Mouse (Mus musculus) heart, embryonic 14.5 days (tissue): Measurements from ENCODE around the gene Dock6. TPM values are rescaled to one million over a fixed set of nuclear protein-coding genes. Genes with fewer than 3 reads are reported as not detected.
A peak's percentile ranks its signal among the peaks of the same experiment; 100 is the strongest.
"Not testable (repeated sequence)": the region's sequence is repeated elsewhere in the genome, so short reads cannot be mapped to it uniquely, and the experiment has no call there.

ENCODE experiments used
- ATAC-seq: fragments of 200-750 bp; cut with Nextera tagmentation; 2 replicates; pipeline ENCODE4 v1.8.0; 2017; ENCODE audit warnings: low read depth, moderate TSS enrichment; ENCODE audit not compliant: insufficient number of reproducible peaks, insufficient read depth, low FRiP score
- H3K27ac ChIP-seq, 2 experiments: fragments of 200-500 bp in 1 of 2; fragments of 300-500 bp in 1 of 2; sonication (generic) in 1 of 2; replicated peaks in 1 of 2; 2 replicates each; pipeline ENCODE4 v1.5.1; 2012 to 2014; ENCODE audit warnings: low read depth in 2 of 2, low read length in 2 of 2, control low read depth in 1 of 2, mild to moderate bottlenecking in 1 of 2, mixed read lengths in 1 of 2; ENCODE audit not compliant: control insufficient read depth in 1 of 2, insufficient read depth in 1 of 2
- H3K27me3 ChIP-seq: fragments of 300-500 bp; sonication (generic); 2 replicates; pipeline ENCODE4 v1.6.1; 2014; ENCODE audit warnings: mild to moderate bottlenecking, low read length, control low read depth; ENCODE audit not compliant: control insufficient read depth, insufficient read depth
- H3K36me3 ChIP-seq: fragments of 300-500 bp; sonication (generic); 2 replicates; pipeline ENCODE4 v1.6.1; 2014; ENCODE audit warnings: mild to moderate bottlenecking, control low read depth, low read length, mixed read lengths; ENCODE audit not compliant: control insufficient read depth, insufficient read depth
- H3K4me1 ChIP-seq, 2 experiments: fragments of 200-500 bp in 1 of 2; fragments of 300-500 bp in 1 of 2; sonication (generic) in 1 of 2; 2 replicates each; pipeline ENCODE4 v1.6.1; 2012 to 2014; ENCODE audit warnings: low read length in 2 of 2, control low read depth in 1 of 2, mixed read lengths in 1 of 2; ENCODE audit not compliant: control insufficient read depth in 2 of 2, insufficient read depth in 2 of 2
- H3K4me2 ChIP-seq: fragments of 300-500 bp; sonication (generic); 2 replicates; pipeline ENCODE4 v1.6.1; 2014; ENCODE audit warnings: mild to moderate bottlenecking, low read length
- H3K4me3 ChIP-seq, 2 experiments: fragments of 200-500 bp in 1 of 2; fragments of 300-500 bp in 1 of 2; sonication (generic) in 1 of 2; 2 replicates each; pipeline ENCODE4 v1.5.1; 2012 to 2014; ENCODE audit warnings: low read length in 2 of 2, mild to moderate bottlenecking in 2 of 2, control low read depth in 1 of 2, low read depth in 1 of 2, moderate library complexity in 1 of 2; ENCODE audit not compliant: control insufficient read depth in 1 of 2, insufficient read depth in 1 of 2
- H3K9ac ChIP-seq: fragments of 300-500 bp; sonication (generic); 2 replicates; pipeline ENCODE4 v1.6.1; 2014; ENCODE audit warnings: mild to moderate bottlenecking, low read length
- H3K9me3 ChIP-seq: fragments of 300-500 bp; sonication (generic); 2 replicates; pipeline ENCODE4 v1.6.1; 2016; ENCODE audit warnings: low read length, control low read depth; ENCODE audit not compliant: control insufficient read depth
- WGBS: fragments of 180-500 bp; shearing (Covaris S2); extraction: QIAGEN DNeasy Blood & Tissue Kit; methylation state at CpG from one replicate; pipeline ENCODE4 v1.1.7; 2014; 5-methylcytosine and 5-hydroxymethylcytosine counted together
- polyA plus RNA-seq: library from polyadenylated mRNA; unstranded; fragments of >200 nt; fragmentation: Nextera tagmentation; extraction: Ambion mirVana; gene quantifications from 2 replicates; pipeline ENCODE4 v1.2.1, GENCODE M21; 2014

The Dock6 gene
- polyA plus RNA-seq, 1 experiment from 2014 or later: 44.5 TPM

- Histone ChIP-seq H3K36me3 (peaks cover 60% of the 10 kb centered on the region), H3K27me3 (no peaks in the 10 kb centered on the region), H3K4me2 (peak overlapping the region; percentile 70), H3K27ac (peak overlapping the region; percentile 93 to 96), H3K4me3 (peak overlapping the region; percentile 90 to 93), H3K4me1 (peaks cover 11 to 33% of the 10 kb centered on the region in 2 experiments), H3K9me3 (no peaks in the 10 kb centered on the region), H3K9ac (peak overlapping the region; percentile 96)
- WGBS: 0% methylated on average over 26 of the region's 26 CpGs
- ATAC-seq: peak; percentile 68
These were observed 54.5 kb downstream of the Dock6 start for GRCm38 (mm10) chr9:21797921-21798344.

DNA sequence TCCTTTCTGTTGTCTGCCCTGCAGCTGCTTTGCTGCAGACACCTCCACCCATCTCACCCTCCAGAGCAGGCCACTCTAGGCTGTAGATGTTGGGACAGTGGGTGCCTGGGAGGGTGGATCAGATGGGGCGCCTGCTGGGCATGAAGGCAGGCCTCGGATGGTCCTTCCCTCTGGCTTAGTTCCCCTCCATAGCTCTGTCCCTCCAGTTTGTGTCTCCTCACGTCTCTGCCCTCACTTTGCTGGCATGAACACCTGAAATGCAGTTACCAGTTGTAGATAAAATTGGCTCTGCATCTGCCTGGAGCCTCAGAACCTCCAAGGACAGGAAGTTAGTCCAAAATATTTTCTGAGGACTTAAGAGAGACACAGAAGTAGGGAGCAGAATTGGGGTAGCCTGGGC is 55.5 kb downstream of the Dock6 start:
- Histone ChIP-seq H3K4me2 (peak overlapping the region; percentile 70), H3K4me3 (peak overlapping the region; percentile 90 to 93; a peak in 3 of 4 replicates), H3K9me3 (no peaks in the 10 kb centered on the region), H3K27me3 (no peaks in the 10 kb centered on the region), H3K9ac (peak overlapping the region; percentile 96), H3K36me3 (peaks cover 61% of the 10 kb centered on the region), H3K4me1 (peaks cover 19 to 43% of the 10 kb centered on the region in 2 experiments), H3K27ac (peak overlapping the region; percentile 54 to 96; a peak in 3 of 4 replicates)
- ATAC-seq: no peak
- WGBS: 54% methylated on average over 3 of the region's 3 CpGs

GRCm38 (mm10) chr9:21796259-21796658 is 56.2 kb downstream of the Dock6 start:
- H3K4me1 ChIP-seq: peaks cover 25 to 50% of the 10 kb centered on the region in 2 experiments
- no peak for ATAC-seq

DNA sequence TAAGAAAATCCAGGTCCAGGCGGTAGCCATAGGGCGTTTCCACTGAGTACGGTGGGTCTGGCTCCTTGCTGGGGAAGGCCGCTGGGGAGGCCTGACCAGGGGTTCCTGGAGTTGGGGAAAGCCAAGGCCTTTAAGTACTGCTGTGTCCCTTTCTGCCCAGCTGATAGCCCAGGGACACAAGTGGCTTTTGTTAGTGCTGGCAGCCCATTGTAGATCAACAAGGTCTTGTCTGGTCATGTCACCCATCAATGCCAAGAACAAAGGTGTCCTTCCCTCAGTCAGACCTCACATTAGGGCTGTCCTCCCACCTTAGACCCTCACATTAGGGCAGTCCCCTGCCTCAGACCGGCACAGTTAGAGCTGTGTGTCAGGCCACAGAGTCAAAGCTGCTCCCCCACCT is 56.9 kb downstream of the Dock6 start:
- H3K27me3 ChIP-seq: no peaks in the 10 kb centered on the region
- H3K9me3 ChIP-seq: no peaks in the 10 kb centered on the region
- WGBS: 74% methylated on average over 5 of the region's 5 CpGs
- H3K4me2 ChIP-seq: peak overlapping the region; percentile 70; the same call in 1 of the 2 replicates
- H3K36me3 ChIP-seq: peaks cover 60% of the 10 kb centered on the region
- ATAC-seq: no peak
- peaks cover 26 to 55% of the 10 kb centered on the region in 2 experiments for H3K4me1 ChIP-seq
- H3K27ac ChIP-seq: peak overlapping the region in 1 of 2 experiments; percentile 96; a peak in 2 of 4 replicates
- no peak overlapping the region for H3K4me3 ChIP-seq
- H3K9ac ChIP-seq: peak overlapping the region; percentile 11; the same call in 1 of the 2 replicates

More at GRCm38 (mm10) chr9:21796259-21796658, 56.2 kb downstream of the Dock6 start:
- Histone ChIP-seq H3K4me3 (peak overlapping the region; percentile 6 to 90; a peak in 2 of 4 replicates), H3K36me3 (peaks cover 60% of the 10 kb centered on the region), H3K9ac (peak overlapping the region; percentile 96), H3K4me2 (peak overlapping the region; percentile 70), H3K27me3 (no peaks in the 10 kb centered on the region), H3K27ac (peak overlapping the region; percentile 3 to 96; a peak in 2 of 4 replicates), H3K9me3 (no peaks in the 10 kb centered on the region)
- 38% methylated on average over 3 of the region's 3 CpGs for WGBS

DNA sequence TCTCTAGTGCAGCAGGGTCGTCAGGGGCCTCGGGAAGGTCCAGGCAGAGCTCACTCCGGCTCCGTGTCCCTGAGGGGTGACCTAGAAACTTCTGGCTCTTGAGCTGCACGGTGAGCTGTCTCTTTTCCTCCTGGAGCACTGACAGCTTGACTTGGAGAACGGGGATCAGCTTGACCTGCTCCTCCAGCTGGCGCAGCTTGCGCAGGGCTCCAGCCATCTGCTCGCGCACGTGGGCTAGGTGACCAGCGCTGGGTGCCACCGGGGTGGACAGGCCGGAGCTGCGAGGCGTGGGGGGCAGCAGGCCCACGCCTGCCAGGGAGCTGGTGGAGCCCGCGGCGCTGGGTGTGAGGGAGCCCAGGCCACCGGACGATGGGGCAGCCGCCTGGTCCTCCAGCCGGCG is 57.5 kb downstream of the Dock6 start:
- Histone ChIP-seq H3K27me3 (no peaks in the 10 kb centered on the region), H3K4me1 (peaks cover 26 to 55% of the 10 kb centered on the region in 2 experiments), H3K4me2 (no peak overlapping the region), H3K36me3 (peaks cover 62% of the 10 kb centered on the region), H3K27ac (no peak overlapping the region), H3K9ac (no peak overlapping the region), H3K4me3 (no peak overlapping the region), H3K9me3 (no peaks in the 10 kb centered on the region)
- 89% methylated on average over 25 of the region's 25 CpGs for WGBS
- ATAC-seq: no peak

DNA sequence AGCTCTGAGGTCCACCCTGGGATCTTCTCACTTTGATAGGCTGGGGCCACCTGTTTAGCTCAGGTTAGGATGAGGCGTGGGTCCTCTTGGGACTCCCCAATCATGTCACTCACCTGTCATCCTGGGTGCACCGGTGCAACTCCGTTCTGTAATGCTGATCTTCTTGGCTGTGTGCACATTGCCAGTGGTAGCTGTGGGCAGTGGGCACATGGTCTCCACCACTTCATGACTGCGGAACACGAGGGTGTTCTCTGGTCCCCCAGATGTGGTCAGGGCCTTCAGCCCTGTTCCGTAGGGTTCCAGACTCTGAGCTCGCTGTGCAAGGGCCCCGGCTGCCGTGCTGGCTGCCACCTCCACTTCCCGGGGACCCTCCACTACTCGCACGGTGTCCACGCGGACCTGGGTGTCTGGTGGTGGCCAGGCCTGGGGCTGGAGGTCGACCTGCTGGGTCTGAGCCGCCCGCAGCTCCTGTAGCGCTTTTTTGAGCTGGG is 58.0 kb downstream of the Dock6 start:
- WGBS: 92% methylated on average over 18 of the region's 18 CpGs
- Histone ChIP-seq H3K36me3 (peaks cover 63% of the 10 kb centered on the region), H3K9ac (no peak overlapping the region), H3K4me3 (no peak overlapping the region), H3K27me3 (no peaks in the 10 kb centered on the region), H3K27ac (no peak overlapping the region), H3K4me2 (no peak overlapping the region), H3K9me3 (no peaks in the 10 kb centered on the region), H3K4me1 (peaks cover 26 to 55% of the 10 kb centered on the region in 2 experiments)
- ATAC-seq: no peak

DNA sequence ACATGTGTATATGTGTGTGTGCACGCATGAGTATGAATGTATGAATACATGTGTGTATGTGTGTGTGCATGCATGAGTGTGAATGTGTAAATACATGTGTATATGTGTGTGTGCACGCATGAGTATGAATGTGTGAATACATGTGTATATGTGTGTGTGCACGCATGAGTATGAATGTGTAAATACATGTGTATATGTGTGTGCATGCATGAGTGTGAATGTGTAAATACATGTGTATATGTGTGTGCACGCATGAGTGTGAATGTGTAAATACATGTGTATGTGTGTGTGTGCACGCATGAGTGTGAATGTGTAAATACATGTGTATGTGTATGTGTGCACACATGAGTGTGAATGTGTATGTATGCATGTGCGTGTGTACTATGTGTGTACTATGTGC is 58.9 kb downstream of the Dock6 start:
- peaks cover 72% of the 10 kb centered on the region for H3K36me3 ChIP-seq
- not testable (repeated sequence) for H3K27me3 ChIP-seq

More for the DNA sequence above, 58.9 kb downstream of the Dock6 start:
- WGBS: 96% methylated on average over 6 of the region's 6 CpGs
- peaks cover 26 to 59% of the 10 kb centered on the region in 2 experiments for H3K4me1 ChIP-seq
- not testable (repeated sequence) for H3K9ac ChIP-seq, H3K4me2 ChIP-seq, H3K4me3 ChIP-seq, H3K9me3 ChIP-seq, ATAC-seq, H3K27ac ChIP-seq
